Mouse (Mus musculus) small intestine, adult 2 months (tissue): ENCODE results near the gene Cfap157. TPM values are rescaled to one million over a fixed set of nuclear protein-coding genes. Genes with fewer than 3 reads are reported as not detected.

Experiments
- H3K27ac ChIP-seq: fragments of 200-500 bp; 2 replicates; pipeline ENCODE4 v1.5.1; 2012; ENCODE audit warnings: low read depth, low read length, control low read depth, inconsistent platforms; ENCODE audit not compliant: insufficient read depth
- H3K27me3 ChIP-seq: fragments of 200-500 bp; 2 replicates; pipeline ENCODE4 v1.6.1; 2012; ENCODE audit warnings: mild to moderate bottlenecking, moderate library complexity, low read length, inconsistent platforms; ENCODE audit not compliant: control insufficient read depth, insufficient read depth
- H3K36me3 ChIP-seq: fragments of 200-500 bp; 2 replicates; pipeline ENCODE4 v1.6.1; 2012; ENCODE audit warnings: mild to moderate bottlenecking, low read length, control low read depth, inconsistent platforms; ENCODE audit not compliant: control insufficient read depth, insufficient read depth
- H3K4me1 ChIP-seq: fragments of 200-500 bp; 2 replicates; pipeline ENCODE4 v1.6.1; 2012; ENCODE audit warnings: low read length, inconsistent platforms, mixed read lengths; ENCODE audit not compliant: control insufficient read depth, insufficient read depth, insufficient read length
- H3K4me3 ChIP-seq: fragments of 200-500 bp; 2 replicates; pipeline ENCODE4 v1.5.1; 2012; ENCODE audit warnings: low read depth, mild to moderate bottlenecking, control low read depth, inconsistent platforms, low read length, moderate library complexity
- CTCF ChIP-seq: fragments of 200-500 bp; IDR thresholded peaks from 2 replicates; pipeline ENCODE4 v1.5.1; 2012; ENCODE audit warnings: low read depth, mild to moderate bottlenecking, control low read depth, inconsistent platforms, low read length, moderate library complexity, mixed read lengths; ENCODE audit not compliant: insufficient replicate concordance, insufficient read length; ENCODE audit errors: extremely low read depth
- POLR2A ChIP-seq: fragments of 200-500 bp; IDR thresholded peaks from 2 replicates; pipeline ENCODE4 v1.6.1; 2012; ENCODE audit warnings: low read depth, mild to moderate bottlenecking, control low read depth, inconsistent platforms, low read length, moderate library complexity
- WGBS: fragments of 180-500 bp; shearing (Covaris S2); methylation state at CpG from one replicate; pipeline ENCODE4 v1.1.7; 2018; 5-methylcytosine and 5-hydroxymethylcytosine counted together
- polyA plus RNA-seq: library from polyadenylated mRNA; depleted of rRNA; stranded (reverse); fragments of >200 nt; gene quantifications from 2 replicates; pipeline ENCODE4 v1.2.3, GENCODE M21; 2012

Cfap157 gene
- polyA plus RNA-seq, 1 experiment, result 0.06 TPM

DNA sequence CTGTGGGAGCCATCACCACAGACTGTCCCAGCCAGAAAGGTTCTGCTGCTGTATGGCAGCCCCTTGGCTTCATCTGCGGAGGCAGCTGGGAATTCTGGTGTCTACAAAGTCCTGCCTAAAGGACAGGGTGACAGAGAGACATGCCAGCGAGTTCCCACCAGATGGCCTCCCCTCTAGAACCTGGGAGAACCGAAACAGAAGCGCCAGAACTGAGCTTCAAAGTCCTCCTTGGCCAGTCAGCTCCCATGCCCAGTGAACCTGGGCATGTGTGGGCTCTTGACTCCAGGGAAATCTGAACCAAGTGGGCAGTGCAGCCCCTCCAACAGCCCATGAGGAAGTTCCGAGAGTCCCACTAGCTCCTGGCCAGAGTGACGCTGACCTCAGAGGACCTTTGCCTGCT, 38.4 kb upstream of the Cfap157 start:
- WGBS, result 86% methylated on average over 6 of the region's 6 CpGs
- no peaks in the 10 kb centered on the region for H3K36me3 ChIP-seq
- TF ChIP-seq POLR2A (no peak), CTCF (no peak)

DNA sequence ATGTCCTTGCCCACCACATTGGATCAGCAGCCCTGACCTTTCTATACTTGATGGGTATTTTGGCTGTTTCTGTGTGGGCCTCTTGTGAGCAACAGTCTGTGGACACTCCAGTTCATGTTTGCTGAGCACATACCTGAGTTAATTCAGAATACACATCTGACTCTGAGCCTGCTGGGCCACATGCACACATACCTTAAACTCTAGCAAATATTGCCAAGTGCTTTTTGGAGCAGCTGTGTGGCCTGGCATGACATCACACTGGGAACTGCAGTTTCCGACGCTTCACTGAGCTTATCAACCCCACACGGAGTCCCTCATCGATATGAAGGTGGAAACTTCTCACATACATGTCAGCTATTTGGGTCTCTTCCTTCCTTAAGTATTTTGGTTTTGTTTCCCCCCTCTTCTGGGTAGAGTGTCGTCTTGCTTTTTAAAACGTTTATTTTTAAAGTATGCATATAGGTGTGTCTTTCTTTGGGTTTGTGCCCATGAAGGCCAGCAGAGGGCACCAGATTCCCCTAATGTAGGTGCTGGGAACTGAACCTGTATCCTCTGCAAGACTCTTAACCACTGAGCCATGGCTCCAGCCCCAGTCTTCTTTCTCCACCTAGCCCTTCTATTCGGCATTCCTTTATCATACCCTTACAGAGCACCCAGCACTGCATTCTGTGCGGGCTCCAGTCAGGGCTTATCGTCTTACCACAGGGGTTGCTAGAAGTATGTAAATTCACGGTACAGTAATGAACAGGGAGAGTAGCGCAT, 37.0 kb upstream of the Cfap157 start:
- no peak overlapping the region for H3K27ac ChIP-seq
- 65% methylated on average over 11 of the region's 11 CpGs for WGBS
- H3K36me3 ChIP-seq, result no peaks in the 10 kb centered on the region
- no peaks in the 10 kb centered on the region for H3K27me3 ChIP-seq
- H3K4me3 ChIP-seq, result no peak overlapping the region
- TF ChIP-seq POLR2A (no peak), CTCF (peak; percentile 52; the same call in 1 of the 2 replicates)
- no peaks in the 10 kb centered on the region for H3K4me1 ChIP-seq

More for the DNA sequence above, 38.4 kb upstream of the Cfap157 start:
- Histone ChIP-seq H3K4me1 (no peaks in the 10 kb centered on the region), H3K27me3 (no peaks in the 10 kb centered on the region), H3K4me3 (no peak overlapping the region), H3K27ac (no peak overlapping the region)

DNA sequence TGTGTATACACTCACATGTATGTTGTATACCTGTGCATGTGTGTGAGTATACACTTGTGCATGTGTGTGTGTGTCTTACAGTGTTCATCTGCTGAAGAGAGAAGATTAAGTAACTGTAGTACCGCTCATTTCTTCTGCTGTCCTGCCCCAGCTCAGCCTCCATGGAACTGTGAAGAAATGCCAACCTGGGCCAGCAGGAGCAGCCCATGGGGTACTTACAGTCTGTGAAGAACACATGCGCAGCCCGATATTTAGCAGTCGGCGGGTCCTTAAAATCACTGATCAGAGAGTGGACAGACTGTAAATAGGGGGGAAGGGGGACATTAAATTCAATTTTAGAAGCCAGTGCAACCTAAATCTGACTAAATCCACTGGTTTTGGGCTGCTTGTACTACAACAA, 34.0 kb upstream of the Cfap157 start:
- no peaks in the 10 kb centered on the region for H3K27me3 ChIP-seq
- over 99% methylated on average over 5 of the region's 5 CpGs for WGBS
- no peak for TF ChIP-seq CTCF
- no peak for TF ChIP-seq POLR2A
- no peaks in the 10 kb centered on the region for H3K4me1 ChIP-seq
- H3K4me3 ChIP-seq, result no peak overlapping the region
- H3K36me3 ChIP-seq, result no peaks in the 10 kb centered on the region
- no peak overlapping the region for H3K27ac ChIP-seq

DNA sequence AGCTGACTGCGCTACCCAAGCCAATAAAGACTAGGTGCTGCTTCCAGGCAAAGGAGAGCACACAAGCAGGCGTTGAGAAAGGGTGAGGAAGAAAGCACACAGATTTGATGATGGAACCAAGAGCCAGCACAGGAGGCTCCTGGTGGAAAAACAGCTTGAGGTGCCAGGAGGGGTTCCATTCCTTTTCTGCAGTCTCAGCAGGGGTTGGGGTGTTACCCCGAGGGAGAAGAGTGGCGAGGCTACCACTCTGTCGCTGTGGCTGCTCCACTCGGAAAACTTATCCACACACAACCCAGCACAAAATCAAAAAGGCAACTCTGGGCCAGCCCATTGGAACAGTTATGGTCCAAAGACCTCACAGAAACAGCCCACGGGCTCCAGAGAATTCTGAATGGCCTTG, 33.4 kb upstream of the Cfap157 start:
- WGBS, result 82% methylated on average over 7 of the region's 7 CpGs

DNA sequence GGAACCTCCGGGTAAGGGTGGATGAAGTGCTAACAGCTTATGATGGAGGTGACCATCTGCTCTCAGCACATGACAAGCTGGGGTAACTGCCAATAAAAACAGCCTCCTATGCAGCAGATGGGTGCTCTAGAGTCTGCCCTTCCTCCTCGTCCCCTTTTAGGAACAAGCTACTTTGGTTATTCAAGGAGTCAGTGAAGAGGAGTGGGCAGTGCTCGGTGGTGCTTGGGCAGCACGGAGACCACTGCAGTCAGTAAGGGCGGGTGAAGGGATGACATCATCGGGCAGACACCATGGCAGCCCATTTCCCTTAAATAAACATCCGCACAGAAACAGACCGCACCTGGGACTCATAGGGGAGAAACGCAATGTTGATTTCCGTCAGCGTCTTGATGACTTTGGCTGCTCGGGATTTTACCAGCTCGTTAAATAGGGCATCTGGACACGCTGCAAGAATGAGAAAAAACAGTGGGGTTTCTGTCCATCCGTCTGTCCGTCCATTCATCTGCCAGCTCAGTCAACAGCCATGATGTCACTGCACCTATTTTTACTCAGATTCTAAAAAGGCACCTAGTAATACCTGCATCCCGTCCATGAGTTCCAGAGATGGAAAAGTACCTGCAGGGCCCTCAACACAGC, 32.8 kb upstream of the Cfap157 start:
- no peak overlapping the region for H3K27ac ChIP-seq
- 52% methylated on average over 17 of the region's 17 CpGs for WGBS
- no peak overlapping the region for H3K4me3 ChIP-seq
- H3K27me3 ChIP-seq, result no peaks in the 10 kb centered on the region
- TF ChIP-seq POLR2A, result no peak
- TF ChIP-seq CTCF, result no peak
- H3K36me3 ChIP-seq, result no peaks in the 10 kb centered on the region
- H3K4me1 ChIP-seq, result no peaks in the 10 kb centered on the region

More for the DNA sequence above, 33.4 kb upstream of the Cfap157 start:
- H3K36me3 ChIP-seq, result no peaks in the 10 kb centered on the region
- no peak overlapping the region for H3K27ac ChIP-seq
- H3K4me1 ChIP-seq, result no peaks in the 10 kb centered on the region
- H3K4me3 ChIP-seq, result no peak overlapping the region
- no peaks in the 10 kb centered on the region for H3K27me3 ChIP-seq
- no peak for TF ChIP-seq POLR2A
- TF ChIP-seq CTCF, result no peak

DNA sequence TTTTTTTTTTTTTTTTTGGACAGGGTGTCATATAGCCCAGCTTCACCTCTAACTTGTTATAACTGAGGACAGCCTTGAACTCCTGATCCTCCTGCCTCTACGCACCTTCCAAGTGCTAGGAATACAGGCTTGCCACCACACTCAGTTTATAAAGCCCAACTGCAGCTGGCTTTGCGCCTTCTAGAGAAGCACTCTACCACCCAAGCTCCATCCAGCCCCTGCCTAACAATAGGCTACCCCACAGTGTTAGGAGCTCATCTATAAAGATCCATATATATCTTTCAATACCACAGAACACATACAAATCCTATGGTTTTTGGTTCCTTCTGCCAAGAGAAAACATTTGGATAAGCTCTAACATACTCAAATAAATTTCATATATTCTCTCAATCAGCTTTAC, 32.3 kb upstream of the Cfap157 start:
- Histone ChIP-seq H3K27me3 (no peaks in the 10 kb centered on the region), H3K4me3 (no peak overlapping the region), H3K4me1 (no peaks in the 10 kb centered on the region), H3K36me3 (no peaks in the 10 kb centered on the region), H3K27ac (no peak overlapping the region)
- 97% methylated on average over 2 of the region's 2 CpGs for WGBS
- TF ChIP-seq POLR2A, result no peak
- TF ChIP-seq CTCF, result no peak

DNA sequence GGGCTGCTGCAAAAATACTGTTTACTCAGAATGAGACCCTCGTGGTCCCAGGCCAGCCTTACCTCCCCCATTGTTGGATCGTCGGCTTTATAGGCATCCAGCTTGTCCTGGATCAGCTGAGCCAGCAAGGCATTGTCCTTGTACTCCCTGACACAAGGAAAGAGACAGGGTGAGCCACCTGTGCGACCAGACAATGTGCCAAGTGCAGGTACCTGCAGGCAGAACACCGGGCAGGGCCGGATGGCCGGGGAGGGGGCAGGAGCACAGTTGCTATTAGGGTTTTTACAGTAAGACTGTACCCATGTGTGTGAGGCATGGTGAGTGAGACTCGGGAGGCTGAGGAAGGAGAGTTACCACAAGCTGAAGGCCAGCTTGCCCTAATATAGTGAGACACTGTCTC, 27.7 kb upstream of the Cfap157 start:
- peaks cover 8% of the 10 kb centered on the region for H3K4me1 ChIP-seq
- no peak overlapping the region for H3K4me3 ChIP-seq
- no peak for TF ChIP-seq CTCF
- no peak for TF ChIP-seq POLR2A
- no peak overlapping the region for H3K27ac ChIP-seq
- no peaks in the 10 kb centered on the region for H3K27me3 ChIP-seq
- 81% methylated on average over 8 of the region's 8 CpGs for WGBS
- H3K36me3 ChIP-seq, result no peaks in the 10 kb centered on the region
